Mouse (Mus musculus) spleen, embryonic (tissue): ENCODE measurements around the gene Hhatl.

Source experiments
- CTCF ChIA-PET: fragments of 350-600 bp; sonication (Branson Sonifier 250); formaldehyde crosslinking; loops from one replicate; lab custom pipeline; 2022; lab: Charles Lee

Gene Hhatl

GRCm38 (mm10) chr9:121759091-121760081 lies 32.9 kb downstream of the Hhatl start, which contains the start of gene Zfp651:
Gene Zfp651, plus strand, starts transcription at chr9:121759330.
- CTCF ChIA-PET: no interaction called here

- CTCF ChIA-PET: no interaction called here
Measured at GRCm38 (mm10) chr9:121757835-121758814, 34.2 kb downstream of the Hhatl start.

- CTCF ChIA-PET: no interaction called here
Measured at GRCm38 (mm10) chr9:121757432-121757831, 34.9 kb downstream of the Hhatl start.

GRCm38 (mm10) chr9:121756785-121757184 lies 35.5 kb downstream of the Hhatl start:
- CTCF ChIA-PET: no interaction called here

GRCm38 (mm10) chr9:121754624-121755023 lies 37.7 kb downstream of the Hhatl start:
- CTCF ChIA-PET: no interaction called here

- CTCF ChIA-PET: no interaction called here
Measured at GRCm38 (mm10) chr9:121752774-121753173, 39.5 kb downstream of the Hhatl start.

GRCm38 (mm10) chr9:121744051-121744450 lies 48.3 kb downstream of the Hhatl start:
- CTCF ChIA-PET: interaction anchor here (0.5 kb wide), 1 partner anchor 39 kb away, joined by 5 read pairs; no protein-coding TSS in a partner anchor

GRCm38 (mm10) chr9:121741168-121741567 lies 51.1 kb downstream of the Hhatl start:
- CTCF ChIA-PET: interaction anchor here (0.7 to 1.1 kb wide), 2 partner anchors 16 to 43 kb away, joined by 3 read pairs; no protein-coding TSS in a partner anchor

GRCm38 (mm10) chr9:121740490-121740889 lies 51.8 kb downstream of the Hhatl start:
- CTCF ChIA-PET: no interaction called here
